Mouse (Mus musculus) layer of hippocampus, postnatal 36 days (tissue): Measurements from ENCODE around the gene Klf7. TPM values are rescaled to one million over a fixed set of nuclear protein-coding genes. Genes with fewer than 3 reads are reported as not detected.
"Not testable (repeated sequence)": the region's sequence is repeated elsewhere in the genome, so short reads cannot be mapped to it uniquely, and the experiment has no call there.

Source experiments
- DNase-seq, 2 experiments: peaks; one replicate each; pipeline ENCODE4 v3.0.0; 2022
- total RNA-seq, 2 experiments: library from RNA; stranded (reverse); gene quantifications; 2 replicates each; pipeline ENCODE4 v1.2.3; 2021

Gene Klf7
- total RNA-seq, result 10 to 100 TPM; 31.7 to 31.8 TPM

DNA sequence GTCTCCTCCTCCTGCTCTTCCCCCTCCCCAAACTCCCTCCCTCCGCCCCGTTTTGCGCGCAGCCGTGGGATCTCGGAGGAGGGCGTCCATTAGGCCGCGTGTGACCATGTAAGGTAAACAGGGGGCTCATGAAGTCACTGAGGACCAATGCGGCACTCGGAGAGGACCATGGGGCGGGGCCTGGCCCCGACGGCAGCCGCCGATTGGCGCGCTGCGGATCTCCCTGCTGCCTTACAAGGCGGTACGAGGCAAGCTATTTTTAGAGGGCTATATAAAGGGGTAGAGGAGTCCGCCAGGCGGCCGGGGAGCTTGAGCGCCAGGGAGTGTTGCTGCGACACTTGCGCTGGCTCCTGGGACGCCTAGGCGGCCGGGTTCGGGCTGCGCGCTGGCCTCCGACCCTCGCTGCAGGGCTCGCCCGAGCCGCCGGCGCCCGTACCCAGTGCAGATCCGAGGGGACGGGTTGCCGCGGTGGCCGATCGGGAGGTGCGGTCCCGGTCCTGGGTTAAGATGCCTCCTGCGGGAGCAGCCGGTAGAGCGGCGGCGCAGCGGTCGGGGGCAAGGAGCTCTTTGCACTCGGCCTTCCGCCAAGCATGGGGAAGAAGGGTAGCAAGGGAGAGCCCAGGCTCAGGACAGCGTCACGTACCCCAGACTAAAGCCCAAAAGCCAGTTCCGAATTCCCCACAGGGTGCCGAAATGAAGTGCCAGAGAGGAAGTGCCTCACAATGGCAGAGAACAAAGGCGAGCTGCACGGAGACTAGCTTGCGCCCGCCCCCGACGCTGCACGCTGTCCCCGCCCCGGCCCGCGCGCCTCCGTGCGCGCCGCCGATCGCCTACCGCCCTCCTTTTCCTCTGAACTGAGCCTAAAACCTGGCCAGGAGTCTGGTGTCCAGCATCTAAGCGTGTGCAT, at the start of gene Klf7:
TSS of gene Klf7 (minus strand) at position 724 of the 907 bp plus-strand sequence.
- DNase-seq, result peak; percentile 97 to 98

- DNase-seq, result no peak
Measured at GRCm38 (mm10) chr1:64164526-64165062, 42.5 kb upstream of the Klf7 start.

GRCm38 (mm10) chr1:64158766-64159165, 36.7 kb upstream of the Klf7 start:
- no peak for DNase-seq

DNA sequence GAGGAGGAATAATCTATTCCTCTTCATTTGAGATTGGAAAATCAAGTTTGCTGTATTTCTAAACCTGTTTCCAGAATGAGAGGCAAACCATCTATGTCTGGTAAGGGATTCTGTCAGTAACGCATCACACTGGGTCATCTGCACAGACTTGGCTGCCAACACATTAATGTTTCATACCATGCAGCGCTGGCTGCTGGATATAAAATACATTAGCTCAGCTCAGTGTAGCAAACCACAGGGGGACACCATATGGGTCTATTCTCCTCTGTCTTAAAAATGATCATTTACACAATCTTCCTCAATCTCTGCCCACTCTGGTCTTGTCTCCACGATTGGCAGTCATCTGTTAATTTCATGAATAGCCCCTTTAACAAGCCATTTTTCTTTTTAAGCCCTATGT, 27.1 kb upstream of the Klf7 start:
- DNase-seq, result no peak

DNA sequence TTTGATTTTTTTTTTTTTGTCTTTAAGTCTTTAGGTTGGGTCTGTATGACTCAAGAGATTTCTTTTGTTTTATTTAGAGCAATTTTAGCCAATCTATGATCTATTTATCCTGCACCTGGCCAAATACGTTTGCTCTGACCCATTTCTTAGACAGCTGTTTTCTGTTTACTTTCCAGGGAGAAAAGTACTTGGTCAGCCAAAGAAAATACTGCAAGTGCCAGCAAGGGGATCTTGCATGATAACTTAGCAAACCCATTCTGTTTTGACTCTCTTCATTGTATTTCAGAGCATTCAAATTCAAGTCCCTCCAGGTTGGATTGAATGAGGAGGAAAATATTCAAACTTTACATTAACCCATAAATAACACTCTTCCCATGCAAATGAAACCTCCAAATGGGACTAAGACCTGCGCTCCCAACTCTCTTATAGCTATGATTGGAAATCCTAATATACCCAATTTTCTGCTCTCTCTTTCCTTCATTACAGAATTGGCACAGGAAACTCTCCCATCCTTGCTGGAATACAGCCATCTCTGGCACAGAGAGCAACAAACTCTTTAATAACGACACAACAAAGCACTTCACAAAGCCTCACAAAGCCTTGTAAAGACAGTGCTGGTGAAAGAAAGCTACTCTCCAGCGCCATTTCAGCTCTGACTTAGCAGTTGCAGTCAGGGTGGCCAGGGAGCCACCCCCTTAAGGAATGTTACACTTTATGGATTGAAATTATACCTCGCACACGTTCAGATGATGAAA, 20.8 kb upstream of the Klf7 start:
- DNase-seq, result no peak

DNA sequence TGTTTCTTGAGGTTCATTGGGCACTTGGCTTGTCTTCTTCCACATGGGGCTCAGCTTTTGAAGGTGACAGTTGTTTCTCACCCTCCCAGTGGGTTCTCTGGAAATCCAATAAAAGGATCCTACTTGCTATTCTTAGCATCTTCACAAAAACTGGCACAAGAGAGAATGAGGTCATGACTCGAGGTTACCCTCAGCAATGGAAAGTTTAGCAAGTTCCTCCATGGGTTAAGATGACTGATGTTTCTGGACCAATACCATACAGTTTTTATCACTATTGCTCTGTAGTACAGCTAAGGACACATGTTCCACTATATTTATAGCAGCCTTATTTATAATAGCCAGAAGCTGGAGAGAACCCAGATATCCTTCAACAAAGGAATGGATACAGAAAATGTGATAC, 12.4 kb upstream of the Klf7 start:
- no peak for DNase-seq

- no peak for DNase-seq
Measured at GRCm38 (mm10) chr1:64126822-64127221, 4.7 kb upstream of the Klf7 start.

DNA sequence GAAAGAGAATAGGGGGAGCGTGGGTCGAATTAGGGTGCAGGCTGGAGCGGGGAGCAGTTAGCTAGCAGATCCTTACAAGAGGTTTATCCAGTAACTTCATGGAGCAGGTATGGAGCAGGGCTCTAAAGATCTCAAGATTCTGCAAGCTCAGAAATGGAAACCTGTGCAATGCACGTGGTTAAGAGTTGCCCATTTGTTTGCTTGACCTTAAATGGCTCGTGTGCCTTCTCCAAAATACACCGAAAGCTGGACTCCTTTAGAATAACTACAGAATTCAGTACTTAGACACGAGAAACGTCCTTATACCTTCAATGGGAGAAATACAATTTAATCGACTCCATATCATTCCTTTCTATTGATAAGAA, 366 bp upstream of the Klf7 start:
- no peak for DNase-seq

DNA sequence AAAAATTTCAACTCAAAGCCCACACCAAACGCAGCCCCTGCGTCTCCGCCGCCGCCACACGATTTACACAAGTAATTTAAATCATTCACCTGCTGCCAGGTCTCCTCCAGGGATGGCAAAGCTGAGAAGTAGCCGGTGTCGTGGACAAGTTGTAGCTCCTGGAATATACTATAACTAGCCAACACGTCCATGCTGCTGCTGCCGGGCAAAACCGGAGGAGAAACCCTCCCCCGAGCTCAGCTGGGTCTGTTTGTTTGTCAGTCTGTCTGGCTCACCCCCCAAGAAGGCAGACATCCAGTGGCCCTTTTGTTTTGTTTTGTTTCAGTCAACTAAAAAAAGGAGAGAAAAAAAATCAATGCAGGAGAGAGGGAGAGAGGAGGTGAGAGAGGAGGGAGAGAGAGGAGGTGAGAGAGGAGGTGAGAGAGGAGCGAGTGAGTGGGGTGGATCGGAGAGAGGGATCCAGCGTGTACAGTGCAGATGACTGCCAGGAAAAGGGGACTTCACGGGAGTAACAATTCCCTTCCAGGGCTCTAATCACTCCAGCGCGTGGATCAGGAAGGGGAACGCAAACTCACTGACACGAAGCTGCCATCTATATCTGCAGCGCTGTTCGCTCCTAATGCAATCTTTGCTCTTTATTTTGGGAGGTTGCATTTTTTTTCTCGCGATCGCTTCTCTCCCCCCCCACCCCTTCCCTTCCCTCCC, 1.1 kb downstream of the Klf7 start:
- peak; percentile 66 to 73 for DNase-seq

DNA sequence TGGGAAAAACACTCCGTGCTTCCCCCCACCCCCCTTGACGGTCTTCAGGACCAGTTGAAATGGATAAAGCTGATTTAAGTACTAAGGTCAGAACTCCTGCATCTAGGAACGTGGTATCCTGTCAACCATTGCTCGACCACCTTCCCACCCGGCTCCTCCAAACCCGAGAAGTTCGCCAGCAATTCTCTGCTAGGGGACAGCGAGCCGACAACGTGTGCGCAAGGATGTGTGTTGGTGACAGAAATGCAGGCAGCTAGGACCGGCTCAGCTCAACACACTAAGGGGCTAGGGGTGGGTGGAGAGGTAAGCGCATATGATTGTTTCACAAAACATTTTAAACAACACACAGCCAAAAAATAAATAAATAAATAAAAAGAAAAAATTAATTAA, 1.7 kb downstream of the Klf7 start:
- DNase-seq, result peak; percentile 42 to 53

DNA sequence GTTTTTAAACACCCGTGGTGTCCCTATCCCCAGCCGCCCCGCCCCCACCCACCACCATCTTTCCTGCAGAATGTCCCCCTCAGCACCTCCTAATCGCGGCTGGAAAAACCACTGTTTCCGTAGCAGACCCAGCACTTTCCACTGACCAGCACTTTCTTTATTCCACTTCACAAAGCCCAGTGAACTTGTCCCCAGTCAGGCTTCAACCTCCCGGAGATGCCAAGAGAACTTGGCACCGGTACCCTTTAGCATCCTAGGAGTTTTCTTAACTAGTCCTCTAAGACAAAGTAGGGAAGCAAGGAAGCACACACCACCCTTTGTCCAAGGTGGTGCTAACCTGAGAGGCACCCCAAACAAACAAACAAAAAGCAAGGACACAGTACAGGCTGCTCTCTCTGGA, 2.2 kb downstream of the Klf7 start:
- peak; percentile 30 to 50 for DNase-seq

DNA sequence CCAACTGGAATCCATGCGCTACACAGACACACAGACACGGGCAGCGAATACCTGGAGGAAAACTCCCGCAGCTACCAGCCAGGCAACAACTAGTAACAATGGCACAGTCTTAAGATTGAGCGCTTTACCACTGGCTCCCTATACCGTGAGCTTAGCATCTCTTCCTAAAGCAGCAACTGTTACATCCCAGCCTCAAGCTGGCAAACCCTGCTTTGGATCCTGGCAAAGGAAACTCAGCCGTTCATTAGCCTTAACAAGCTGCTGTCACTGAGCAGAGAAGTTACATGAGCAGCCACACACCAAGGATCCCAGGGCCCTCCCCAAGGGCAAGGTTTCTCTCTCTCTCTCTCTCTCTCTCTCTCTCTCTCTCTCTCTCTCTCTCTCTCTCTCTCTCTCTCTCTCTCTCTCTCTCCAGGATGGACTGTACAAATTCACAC, 2.7 kb downstream of the Klf7 start:
- peak; percentile 47 to 57 for DNase-seq

DNA sequence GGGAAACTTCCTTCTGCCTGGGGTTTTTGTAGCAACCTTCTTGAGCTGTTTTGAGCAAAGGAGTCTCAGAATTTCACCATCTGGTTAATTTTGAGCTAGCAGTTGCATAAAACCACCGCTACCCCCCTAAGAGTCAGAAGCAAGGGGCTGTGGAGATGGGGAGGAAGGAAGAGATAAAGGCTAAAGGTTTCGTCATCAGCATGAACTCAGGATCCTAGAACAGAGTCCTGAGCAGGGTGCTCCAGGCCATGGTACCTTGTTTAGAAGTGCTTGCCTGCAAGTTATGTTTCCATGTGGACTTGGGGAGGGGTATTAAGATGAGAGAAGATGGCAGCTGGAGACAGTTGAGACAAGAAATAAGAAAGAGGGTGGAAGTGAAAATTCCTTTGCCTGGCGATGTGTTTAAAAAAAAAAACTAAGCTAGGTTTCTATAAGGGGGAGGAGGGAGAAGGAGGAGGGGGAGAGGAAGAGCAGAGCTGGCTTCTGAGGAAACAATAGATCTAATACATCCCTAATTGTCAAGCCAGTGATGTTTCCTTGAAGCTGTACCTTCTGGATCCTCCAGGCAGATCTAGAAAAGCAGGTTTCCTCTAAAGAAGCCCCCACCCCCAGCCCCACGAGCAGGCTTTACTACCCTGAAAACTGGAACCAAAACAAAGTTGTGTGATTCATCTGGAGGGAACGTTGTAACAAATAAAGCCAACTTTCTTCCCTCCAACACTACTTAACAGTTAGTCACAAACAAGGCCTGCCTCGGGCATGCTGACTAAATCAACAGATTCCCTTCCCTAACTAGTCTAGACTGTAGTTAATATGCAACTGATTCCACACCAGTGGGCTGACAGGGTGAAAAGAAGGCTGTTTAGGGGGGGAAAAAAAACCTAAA, 3.6 kb downstream of the Klf7 start:
- no peak for DNase-seq

GRCm38 (mm10) chr1:64117478-64118284, 4.4 kb downstream of the Klf7 start:
- DNase-seq, result no peak

DNA sequence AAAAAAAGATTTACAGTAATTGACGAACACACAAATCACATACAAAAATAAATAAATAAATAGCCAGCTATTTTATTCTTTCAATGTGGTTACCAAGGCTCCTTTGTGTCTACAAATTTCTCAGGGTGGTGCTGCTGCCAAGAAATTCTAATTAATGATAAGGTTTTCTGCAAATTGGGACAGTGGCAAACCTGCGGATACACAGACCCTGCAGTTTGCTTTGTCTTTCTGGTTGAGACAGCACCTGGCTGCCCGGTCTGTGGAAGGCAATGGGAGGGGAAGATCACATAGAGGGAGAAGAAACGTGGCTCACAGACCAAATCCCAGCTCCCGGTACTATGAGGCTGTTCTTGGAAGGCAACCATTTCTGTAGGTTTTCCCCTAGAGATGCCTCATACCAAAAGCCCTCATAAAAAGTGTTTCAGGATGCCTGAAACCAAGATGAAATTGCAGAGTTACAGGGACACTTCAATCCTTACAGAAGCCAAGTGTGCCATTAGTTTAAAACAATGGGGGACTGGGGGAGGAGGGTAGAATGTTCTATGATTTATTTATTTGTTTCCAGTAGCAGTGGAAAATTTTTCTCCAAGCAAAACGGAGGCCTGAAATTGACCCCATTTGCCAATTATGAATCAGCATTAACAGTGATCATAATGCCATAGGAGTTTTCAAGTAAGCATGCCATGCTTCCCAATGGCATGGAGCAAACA, 5.2 kb downstream of the Klf7 start:
- no peak for DNase-seq

GRCm38 (mm10) chr1:64114579-64114978, 7.5 kb downstream of the Klf7 start:
- no peak for DNase-seq

DNA sequence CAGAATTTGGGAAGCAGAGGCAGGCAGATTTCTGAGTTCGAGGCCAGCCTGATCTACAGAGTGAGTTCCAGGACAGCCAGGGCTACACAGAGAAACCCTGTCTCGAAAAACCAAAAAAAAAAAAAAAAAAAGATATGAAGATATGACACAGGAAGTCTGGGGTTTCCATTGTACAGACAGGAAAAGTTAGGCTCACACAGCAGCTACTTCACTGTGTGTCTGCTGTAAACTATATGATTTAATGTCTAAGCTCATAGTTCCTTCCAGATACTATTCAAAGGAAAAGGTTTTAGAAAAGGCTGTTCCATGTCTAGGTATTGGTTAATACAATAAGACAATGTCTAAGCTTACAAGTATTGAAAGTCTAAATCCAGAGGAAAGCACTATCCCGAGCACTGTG, 13.4 kb downstream of the Klf7 start:
- not testable (repeated sequence) for DNase-seq

- DNase-seq, result no peak
Measured at GRCm38 (mm10) chr1:64107526-64107925, 14.6 kb downstream of the Klf7 start.

GRCm38 (mm10) chr1:64106127-64106526, 16.0 kb downstream of the Klf7 start:
- no peak for DNase-seq

GRCm38 (mm10) chr1:64105181-64105646, 16.9 kb downstream of the Klf7 start:
- no peak for DNase-seq
